Mouse (Mus musculus) embryonic facial prominence, embryonic 11.5 days (tissue): ENCODE results near the gene Dapk1. TPM values are rescaled to one million over a fixed set of nuclear protein-coding genes. Genes with fewer than 3 reads are reported as not detected.

Experiments used
- ATAC-seq: fragments of 200-750 bp; cut with Nextera tagmentation; replicated peaks from 2 replicates; pipeline ENCODE4 v1.8.0; 2017; ENCODE audit warnings: low read depth; ENCODE audit not compliant: insufficient number of reproducible peaks, low FRiP score, low TSS enrichment
- DNase-seq: peaks from one replicate; pipeline ENCODE4 v3.0.0-alpha.2; 2015; ENCODE audit warnings: low spot score
- H3K27ac ChIP-seq: fragments of 300-500 bp; sonication (generic); replicated peaks from 2 replicates; pipeline ENCODE4 v1.5.1; 2014; ENCODE audit warnings: mild to moderate bottlenecking, low read depth, low read length, control low read depth
- H3K27me3 ChIP-seq: fragments of 300-500 bp; sonication (generic); 2 replicates; pipeline ENCODE4 v1.6.1; 2014; ENCODE audit warnings: mild to moderate bottlenecking, low read length, moderate library complexity, mixed read lengths; ENCODE audit not compliant: control insufficient read depth, insufficient read depth
- H3K36me3 ChIP-seq: fragments of 300-500 bp; sonication (generic); replicated peaks from 2 replicates; pipeline ENCODE4 v1.6.1; 2014; ENCODE audit warnings: low read depth, mild to moderate bottlenecking, low read length, moderate library complexity, mixed read lengths; ENCODE audit not compliant: control insufficient read depth, insufficient read depth
- H3K4me1 ChIP-seq: fragments of 300-500 bp; sonication (generic); 2 replicates; pipeline ENCODE4 v1.6.1; 2014; ENCODE audit warnings: low read length, mixed read lengths; ENCODE audit not compliant: control insufficient read depth, insufficient read depth
- H3K4me2 ChIP-seq: fragments of 300-500 bp; sonication (generic); 2 replicates; pipeline ENCODE4 v1.6.1; 2014; ENCODE audit warnings: low read depth, mild to moderate bottlenecking, control low read depth, low read length, moderate library complexity
- H3K4me3 ChIP-seq: fragments of 300-500 bp; sonication (generic); 2 replicates; pipeline ENCODE4 v1.5.1; 2014; ENCODE audit warnings: low read depth, low read length, control low read depth
- H3K9ac ChIP-seq: fragments of 300-500 bp; sonication (generic); replicated peaks from 2 replicates; pipeline ENCODE4 v1.6.1; 2014; ENCODE audit warnings: mild to moderate bottlenecking, control low read depth, low read length
- H3K9me3 ChIP-seq: fragments of 300-500 bp; sonication (generic); replicated peaks from 2 replicates; pipeline ENCODE4 v1.6.1; 2016; ENCODE audit warnings: mild to moderate bottlenecking, low read length, inconsistent platforms, mixed read lengths; ENCODE audit not compliant: control insufficient read depth
- WGBS: fragments of 180-500 bp; shearing (Covaris S2); extraction: QIAGEN DNeasy Blood & Tissue Kit; methylation state at CpG from one replicate; pipeline ENCODE4 v1.1.7; 2014; 5-methylcytosine and 5-hydroxymethylcytosine counted together
- polyA plus RNA-seq: library from polyadenylated mRNA; unstranded; fragments of >200 nt; fragmentation: Nextera tagmentation; extraction: Ambion mirVana; gene quantifications from 2 replicates; pipeline ENCODE4 v1.2.1, GENCODE M21; 2014

Dapk1 gene
- polyA plus RNA-seq, 1 experiment from 2014 or later = 15.1 TPM

GRCm38 (mm10) chr13:60639482-60640055 lies 37.8 kb downstream of the Dapk1 start:
- H3K36me3 ChIP-seq = no peaks in the 10 kb centered on the region
- H3K4me2 ChIP-seq = no peak overlapping the region
- no peak for ATAC-seq
- no peaks in the 10 kb centered on the region for H3K4me1 ChIP-seq
- WGBS = 84% methylated on average over 11 of the region's 11 CpGs
- no peaks in the 10 kb centered on the region for H3K9me3 ChIP-seq
- no peak overlapping the region for H3K9ac ChIP-seq
- no peak for DNase-seq
- no peak overlapping the region for H3K4me3 ChIP-seq
- H3K27me3 ChIP-seq = no peaks in the 10 kb centered on the region
- no peak overlapping the region for H3K27ac ChIP-seq

GRCm38 (mm10) chr13:60640420-60640819 lies 38.7 kb downstream of the Dapk1 start:
- Histone ChIP-seq H3K36me3 (no peaks in the 10 kb centered on the region), H3K4me1 (no peaks in the 10 kb centered on the region), H3K9me3 (no peaks in the 10 kb centered on the region), H3K27me3 (no peaks in the 10 kb centered on the region), H3K9ac (no peak overlapping the region), H3K4me3 (no peak overlapping the region), H3K27ac (no peak overlapping the region), H3K4me2 (no peak overlapping the region)
- ATAC-seq (no peak), DNase-seq (no peak)
- 89% methylated on average over 7 of the region's 7 CpGs for WGBS

- H3K27me3 ChIP-seq = no peaks in the 10 kb centered on the region
- no peaks in the 10 kb centered on the region for H3K4me1 ChIP-seq
- no peak overlapping the region for H3K27ac ChIP-seq
- no peak overlapping the region for H3K4me3 ChIP-seq
- H3K4me2 ChIP-seq = no peak overlapping the region
- H3K9ac ChIP-seq = no peak overlapping the region
- no peak for DNase-seq
- H3K36me3 ChIP-seq = no peaks in the 10 kb centered on the region
- 82% methylated on average over 5 of the region's 5 CpGs for WGBS
- no peak for ATAC-seq
- no peaks in the 10 kb centered on the region for H3K9me3 ChIP-seq
Measured at GRCm38 (mm10) chr13:60644457-60644889, 42.7 kb downstream of the Dapk1 start.

GRCm38 (mm10) chr13:60646791-60647190 lies 45.0 kb downstream of the Dapk1 start:
- H3K36me3 ChIP-seq = no peaks in the 10 kb centered on the region
- no peak overlapping the region for H3K4me3 ChIP-seq
- no peak for DNase-seq
- no peak overlapping the region for H3K9ac ChIP-seq
- no peaks in the 10 kb centered on the region for H3K4me1 ChIP-seq
- H3K9me3 ChIP-seq = no peaks in the 10 kb centered on the region
- ATAC-seq = no peak
- H3K27ac ChIP-seq = no peak overlapping the region
- no peaks in the 10 kb centered on the region for H3K27me3 ChIP-seq
- H3K4me2 ChIP-seq = no peak overlapping the region
- WGBS = 98% methylated on average over 3 of the region's 3 CpGs

GRCm38 (mm10) chr13:60648350-60648749 lies 46.6 kb downstream of the Dapk1 start:
- Histone ChIP-seq H3K9ac (no peak overlapping the region), H3K4me3 (no peak overlapping the region), H3K9me3 (no peaks in the 10 kb centered on the region), H3K36me3 (no peaks in the 10 kb centered on the region), H3K27ac (no peak overlapping the region), H3K27me3 (no peaks in the 10 kb centered on the region), H3K4me2 (no peak overlapping the region), H3K4me1 (no peaks in the 10 kb centered on the region)
- WGBS = 92% methylated on average over 5 of the region's 5 CpGs
- no peak for ATAC-seq
- no peak for DNase-seq

GRCm38 (mm10) chr13:60650000-60650399 lies 48.3 kb downstream of the Dapk1 start:
- ATAC-seq = no peak
- Histone ChIP-seq H3K9ac (no peak overlapping the region), H3K4me1 (no peaks in the 10 kb centered on the region), H3K27me3 (no peaks in the 10 kb centered on the region), H3K9me3 (no peaks in the 10 kb centered on the region), H3K27ac (no peak overlapping the region), H3K36me3 (no peaks in the 10 kb centered on the region), H3K4me3 (no peak overlapping the region), H3K4me2 (no peak overlapping the region)
- WGBS = 93% methylated on average over 11 of the region's 11 CpGs
- DNase-seq = no peak

- H3K27ac ChIP-seq = no peak overlapping the region
- H3K4me3 ChIP-seq = no peak overlapping the region
- 83% methylated on average over 2 of the region's 2 CpGs for whole genome bisulfite sequencing
- H3K4me1 ChIP-seq = no peaks in the 10 kb centered on the region
- H3K9me3 ChIP-seq = no peaks in the 10 kb centered on the region
- H3K4me2 ChIP-seq = no peak overlapping the region
- no peak for ATAC-seq
- no peaks in the 10 kb centered on the region for H3K27me3 ChIP-seq
- H3K36me3 ChIP-seq = no peaks in the 10 kb centered on the region
- no peak overlapping the region for H3K9ac ChIP-seq
- DNase-seq = no peak
Measured at GRCm38 (mm10) chr13:60654017-60654565, 52.3 kb downstream of the Dapk1 start.

- no peak overlapping the region for H3K27ac ChIP-seq
- DNase-seq (no peak), ATAC-seq (no peak)
- no peaks in the 10 kb centered on the region; the same call in 1 of the 2 replicates for H3K4me1 ChIP-seq
- no peak overlapping the region for H3K4me2 ChIP-seq
- no peaks in the 10 kb centered on the region for H3K36me3 ChIP-seq
- WGBS = 90% methylated on average over 3 of the region's 3 CpGs
- no peak overlapping the region for H3K4me3 ChIP-seq
- no peak overlapping the region for H3K9ac ChIP-seq
- H3K27me3 ChIP-seq = no peaks in the 10 kb centered on the region
- H3K9me3 ChIP-seq = no peaks in the 10 kb centered on the region
Measured at GRCm38 (mm10) chr13:60655246-60655645, 53.5 kb downstream of the Dapk1 start.
